Mouse (Mus musculus): Measurements from ENCODE around the gene Sept11. TPM values are rescaled to one million over a fixed set of nuclear protein-coding genes. Genes with fewer than 3 reads are reported as not detected.

Gene Sept11
- polyA plus RNA-seq, 1 experiment from 2014 or later = 21.4 TPM

- H3K4me2 ChIP-seq (ENCODE audit: low read depth, low read length) = peak overlapping the region; percentile 85
- ATAC-seq (ENCODE audit: low read depth) = peak; percentile 17; the same call in 1 of the 2 replicates
- no peaks in the 10 kb centered on the region for H3K27me3 ChIP-seq (ENCODE audit: control insufficient read depth, insufficient read depth, low read depth, low read length)
- H3K4me1 ChIP-seq (ENCODE audit: control insufficient read depth, low read depth, low read length) = peaks cover 10% of the 10 kb centered on the region
- no peaks in the 10 kb centered on the region for H3K36me3 ChIP-seq (ENCODE audit: control insufficient read depth, insufficient read depth)
- no peaks in the 10 kb centered on the region for H3K9me3 ChIP-seq (replicated peaks; ENCODE audit: control insufficient read depth, low read length)
- peak overlapping the region; percentile 66 for H3K4me3 ChIP-seq (ENCODE audit: low read depth, low read length)
- peak overlapping the region; percentile 65 for H3K9ac ChIP-seq (ENCODE audit: low read depth, low read length)
- 4% methylated on average over 28 of the region's 28 CpGs for WGBS (ENCODE audit: insufficient replicate concordance)
- no peak overlapping the region for H3K27ac ChIP-seq (ENCODE audit: low read length)
These were observed 973 bp upstream of the Sept11 start for GRCm38 (mm10) chr5:93092147-93092781.

DNA sequence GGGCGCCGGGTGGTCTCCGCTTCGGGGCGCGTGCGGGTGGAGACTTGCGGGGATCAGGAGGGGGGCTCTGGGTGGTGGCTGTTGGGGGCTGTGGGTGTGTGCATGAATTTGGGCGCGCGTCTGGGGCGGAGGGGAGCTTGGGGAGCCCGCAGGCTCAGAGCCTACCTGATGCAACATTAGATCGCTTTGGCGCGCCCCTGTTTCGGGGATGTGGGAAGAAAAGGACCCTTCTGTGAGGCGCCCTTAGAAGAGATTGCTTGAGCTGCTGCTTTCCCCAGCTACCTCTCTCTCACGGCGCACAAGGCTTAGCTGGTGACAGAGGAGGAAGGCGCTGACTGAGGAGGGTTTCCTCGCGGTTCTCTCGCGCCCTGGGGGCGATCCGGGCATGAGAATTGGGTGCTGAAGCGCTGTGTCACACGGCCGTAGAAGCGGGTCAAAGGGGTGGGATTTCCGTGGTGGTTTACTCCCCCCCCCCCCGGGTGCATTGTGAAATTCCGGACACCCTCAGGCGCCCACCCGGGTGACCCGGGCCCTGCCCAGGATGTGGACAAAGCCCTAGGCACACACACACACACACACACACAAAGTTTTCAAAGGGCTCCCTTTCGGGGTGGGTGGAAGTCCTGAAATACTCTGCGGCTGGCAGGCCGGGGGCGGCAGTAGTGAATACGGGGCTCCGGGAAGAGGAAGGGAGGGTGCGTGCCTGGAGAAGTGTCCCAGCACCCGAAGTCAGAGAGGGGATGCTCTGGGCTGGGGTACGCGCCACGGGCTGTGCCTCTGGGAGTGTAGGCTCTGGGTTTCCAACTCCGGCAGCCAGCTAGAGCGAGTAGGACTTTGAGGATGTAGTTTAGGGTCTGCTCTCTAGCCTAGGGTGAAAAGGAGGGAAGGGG lies 646 bp downstream of the Sept11 start:
- H3K27ac ChIP-seq (ENCODE audit: low read length) = peak overlapping the region; percentile 10; the same call in 1 of the 2 replicates
- no peaks in the 10 kb centered on the region for H3K9me3 ChIP-seq (replicated peaks; ENCODE audit: control insufficient read depth, low read length)
- H3K4me1 ChIP-seq (ENCODE audit: control insufficient read depth, low read depth, low read length) = peaks cover 10% of the 10 kb centered on the region
- no peaks in the 10 kb centered on the region for H3K36me3 ChIP-seq (ENCODE audit: control insufficient read depth, insufficient read depth)
- H3K4me2 ChIP-seq (ENCODE audit: low read depth, low read length) = peak overlapping the region; percentile 85
- H3K4me3 ChIP-seq (ENCODE audit: low read depth, low read length) = peak overlapping the region; percentile 66
- H3K27me3 ChIP-seq (ENCODE audit: control insufficient read depth, insufficient read depth, low read depth, low read length) = no peaks in the 10 kb centered on the region
- WGBS (ENCODE audit: insufficient replicate concordance) = under 1% methylated on average over 50 of the region's 50 CpGs
- H3K9ac ChIP-seq (ENCODE audit: low read depth, low read length) = peak overlapping the region; percentile 65
- peak; percentile 12 for ATAC-seq (ENCODE audit: low read depth)

DNA sequence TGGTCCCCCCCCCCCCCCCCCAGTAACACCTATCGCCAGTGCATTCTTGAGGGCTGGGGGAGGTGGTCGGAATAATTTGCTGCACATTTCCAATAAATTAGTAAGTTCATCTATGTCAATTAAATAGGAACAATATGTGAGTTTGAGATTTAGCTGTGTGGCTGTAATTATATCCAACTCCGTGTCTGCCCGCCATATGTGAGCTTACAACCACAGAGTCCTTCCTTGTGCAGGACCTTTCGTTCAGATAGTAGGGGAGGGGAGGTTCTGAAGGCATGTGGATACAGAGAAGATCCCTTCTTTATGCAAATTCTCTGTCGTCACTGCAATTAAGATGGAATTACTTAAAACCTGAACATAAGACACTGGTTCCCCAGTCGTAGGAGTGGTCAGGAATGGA lies 2.1 kb downstream of the Sept11 start:
- H3K4me1 ChIP-seq (ENCODE audit: control insufficient read depth, low read depth, low read length) = peaks cover 10% of the 10 kb centered on the region
- no peaks in the 10 kb centered on the region for H3K36me3 ChIP-seq (ENCODE audit: control insufficient read depth, insufficient read depth)
- H3K27ac ChIP-seq (ENCODE audit: low read length) = no peak overlapping the region
- no peak for ATAC-seq (ENCODE audit: low read depth)
- no peaks in the 10 kb centered on the region for H3K27me3 ChIP-seq (ENCODE audit: control insufficient read depth, insufficient read depth, low read depth, low read length)
- H3K9me3 ChIP-seq (replicated peaks; ENCODE audit: control insufficient read depth, low read length) = no peaks in the 10 kb centered on the region
- 64% methylated on average over 7 of the region's 7 CpGs for WGBS (ENCODE audit: insufficient replicate concordance)
- no peak overlapping the region for H3K4me3 ChIP-seq (ENCODE audit: low read depth, low read length)
- H3K9ac ChIP-seq (ENCODE audit: low read depth, low read length) = no peak overlapping the region
- no peak overlapping the region for H3K4me2 ChIP-seq (ENCODE audit: low read depth, low read length)

DNA sequence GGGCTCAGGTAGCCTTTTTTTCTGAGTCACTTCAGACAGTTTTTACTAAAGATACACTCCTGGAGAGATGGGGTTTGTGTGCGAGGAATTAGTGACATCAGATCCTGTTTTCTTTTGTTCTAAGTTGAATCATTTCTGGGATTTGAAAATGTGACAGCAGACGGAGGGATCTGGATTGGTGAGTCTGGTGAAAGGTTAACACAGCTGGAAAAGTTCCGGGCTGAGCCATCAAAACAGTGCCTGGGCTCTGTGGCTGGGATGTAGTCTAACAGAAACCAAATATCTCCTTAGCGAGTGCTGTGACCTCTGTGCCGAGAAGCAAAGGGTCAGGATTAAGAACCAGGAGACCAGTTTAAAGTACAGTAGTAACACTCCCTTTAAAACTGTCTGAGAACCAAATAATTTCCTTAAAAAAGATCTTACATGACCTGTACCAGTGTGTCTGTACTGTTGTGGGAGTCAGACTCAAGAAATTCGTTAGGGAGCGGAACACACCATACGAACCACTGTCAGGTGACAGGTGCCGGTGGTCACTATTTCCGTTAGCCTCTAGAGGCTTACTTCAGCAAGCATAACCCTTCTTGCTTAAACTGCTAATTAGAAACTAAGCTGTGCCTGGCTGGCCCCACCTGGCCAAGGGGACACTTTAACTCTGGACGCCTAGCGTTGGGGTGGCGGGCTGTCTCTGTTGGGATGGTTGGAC lies 4.1 kb downstream of the Sept11 start:
- 70% methylated on average over 13 of the region's 13 CpGs for WGBS (ENCODE audit: insufficient replicate concordance)
- no peak overlapping the region for H3K9ac ChIP-seq (ENCODE audit: low read depth, low read length)
- no peaks in the 10 kb centered on the region for H3K9me3 ChIP-seq (replicated peaks; ENCODE audit: control insufficient read depth, low read length)
- no peaks in the 10 kb centered on the region for H3K27me3 ChIP-seq (ENCODE audit: control insufficient read depth, insufficient read depth, low read depth, low read length)
- ATAC-seq (ENCODE audit: low read depth) = no peak
- H3K27ac ChIP-seq (ENCODE audit: low read length) = no peak overlapping the region
- H3K4me2 ChIP-seq (ENCODE audit: low read depth, low read length) = no peak overlapping the region
- no peak overlapping the region for H3K4me3 ChIP-seq (ENCODE audit: low read depth, low read length)
- H3K36me3 ChIP-seq (ENCODE audit: control insufficient read depth, insufficient read depth) = no peaks in the 10 kb centered on the region
- peaks cover 4% of the 10 kb centered on the region for H3K4me1 ChIP-seq (ENCODE audit: control insufficient read depth, low read depth, low read length)

DNA sequence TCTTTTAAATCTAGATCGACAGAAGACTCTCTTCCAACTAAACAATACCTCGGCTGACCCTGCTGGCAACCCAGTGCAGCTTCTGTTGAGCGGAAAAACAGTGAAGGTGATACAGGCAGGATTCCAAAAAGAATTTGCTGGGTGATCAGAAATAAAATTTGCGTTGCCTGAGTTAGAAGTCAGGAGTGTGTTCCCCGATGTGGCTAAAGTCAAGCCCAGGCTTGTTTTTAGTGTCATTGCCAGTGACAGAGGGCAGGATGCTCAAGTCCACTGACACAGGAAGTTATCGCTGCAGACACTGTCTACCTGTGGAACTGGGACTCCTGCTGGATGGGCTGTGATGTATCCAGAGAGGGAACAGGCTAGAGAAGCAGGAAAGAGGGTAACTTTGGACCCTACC lies 5.0 kb downstream of the Sept11 start:
- peaks cover 4% of the 10 kb centered on the region for H3K4me1 ChIP-seq (ENCODE audit: control insufficient read depth, low read depth, low read length)
- H3K9ac ChIP-seq (ENCODE audit: low read depth, low read length) = no peak overlapping the region
- no peak overlapping the region for H3K4me3 ChIP-seq (ENCODE audit: low read depth, low read length)
- 65% methylated on average over 6 of the region's 6 CpGs for WGBS (ENCODE audit: insufficient replicate concordance)
- no peaks in the 10 kb centered on the region for H3K36me3 ChIP-seq (ENCODE audit: control insufficient read depth, insufficient read depth)
- no peaks in the 10 kb centered on the region for H3K27me3 ChIP-seq (ENCODE audit: control insufficient read depth, insufficient read depth, low read depth, low read length)
- ATAC-seq (ENCODE audit: low read depth) = no peak
- H3K4me2 ChIP-seq (ENCODE audit: low read depth, low read length) = no peak overlapping the region
- H3K9me3 ChIP-seq (replicated peaks; ENCODE audit: control insufficient read depth, low read length) = no peaks in the 10 kb centered on the region
- no peak overlapping the region for H3K27ac ChIP-seq (ENCODE audit: low read length)

DNA sequence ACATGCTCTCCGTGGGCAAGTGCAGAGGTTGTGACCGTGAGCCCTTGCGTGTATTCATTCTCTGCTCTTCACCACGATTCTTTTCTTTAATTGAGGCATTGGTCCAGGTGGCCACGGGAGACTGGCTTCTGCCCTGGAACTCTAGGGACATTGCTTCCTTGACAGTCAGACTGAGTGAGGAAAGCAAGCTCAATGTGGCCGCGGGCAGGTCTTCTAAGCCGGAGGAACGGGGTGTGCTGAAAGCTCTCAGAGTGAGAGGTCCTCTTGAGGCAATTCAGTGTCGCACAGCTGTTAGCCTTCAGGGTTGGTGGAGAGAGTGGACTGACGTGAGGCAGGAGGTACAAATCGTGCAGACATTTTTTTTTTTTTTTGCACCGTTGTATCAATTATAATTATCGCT lies 5.6 kb downstream of the Sept11 start:
- Histone ChIP-seq H3K27ac (ENCODE audit: low read length) (no peak overlapping the region), H3K9me3 (replicated peaks; ENCODE audit: control insufficient read depth, low read length) (no peaks in the 10 kb centered on the region), H3K4me2 (ENCODE audit: low read depth, low read length) (no peak overlapping the region), H3K9ac (ENCODE audit: low read depth, low read length) (no peak overlapping the region), H3K4me3 (ENCODE audit: low read depth, low read length) (no peak overlapping the region), H3K36me3 (ENCODE audit: control insufficient read depth, insufficient read depth) (no peaks in the 10 kb centered on the region), H3K27me3 (ENCODE audit: control insufficient read depth, insufficient read depth, low read depth, low read length) (no peaks in the 10 kb centered on the region), H3K4me1 (ENCODE audit: control insufficient read depth, low read depth, low read length) (peaks cover 4% of the 10 kb centered on the region)
- ATAC-seq (ENCODE audit: low read depth) = no peak
- 73% methylated on average over 14 of the region's 14 CpGs for WGBS (ENCODE audit: insufficient replicate concordance)

- WGBS (ENCODE audit: insufficient replicate concordance) = 78% methylated on average over 4 of the region's 4 CpGs
- Histone ChIP-seq H3K27me3 (ENCODE audit: control insufficient read depth, insufficient read depth, low read depth, low read length) (no peaks in the 10 kb centered on the region), H3K4me1 (ENCODE audit: control insufficient read depth, low read depth, low read length) (no peaks in the 10 kb centered on the region; the same call in 1 of the 2 replicates), H3K27ac (ENCODE audit: low read length) (no peak overlapping the region), H3K9ac (ENCODE audit: low read depth, low read length) (no peak overlapping the region), H3K36me3 (ENCODE audit: control insufficient read depth, insufficient read depth) (no peaks in the 10 kb centered on the region), H3K4me3 (ENCODE audit: low read depth, low read length) (no peak overlapping the region), H3K4me2 (ENCODE audit: low read depth, low read length) (no peak overlapping the region), H3K9me3 (replicated peaks; ENCODE audit: control insufficient read depth, low read length) (no peaks in the 10 kb centered on the region)
- ATAC-seq (ENCODE audit: low read depth) = no peak
These were observed 7.7 kb downstream of the Sept11 start for GRCm38 (mm10) chr5:93100906-93101305.

DNA sequence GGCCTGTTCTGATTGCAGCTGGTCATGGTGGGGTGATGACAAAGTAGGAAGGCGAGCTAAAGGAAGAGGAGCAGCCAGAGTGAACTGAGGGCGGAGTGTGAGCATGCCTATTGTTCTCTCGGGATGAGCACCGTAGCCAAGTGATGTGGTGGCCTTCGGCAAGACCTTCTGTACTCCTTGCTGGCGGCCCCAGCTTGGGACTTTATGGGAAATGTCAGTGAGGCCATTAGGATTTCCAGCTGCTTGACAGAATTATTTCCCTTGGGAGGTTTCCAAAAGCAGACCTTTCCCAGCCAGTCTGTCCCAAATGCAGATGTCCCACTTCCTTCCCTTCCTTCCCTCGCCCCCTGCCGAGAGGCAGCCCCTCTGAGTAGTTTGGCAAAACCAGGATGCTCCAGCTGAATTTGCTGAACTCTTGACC lies 8.1 kb downstream of the Sept11 start:
- H3K27ac ChIP-seq (ENCODE audit: low read length) = no peak overlapping the region
- 73% methylated on average over 8 of the region's 8 CpGs for WGBS (ENCODE audit: insufficient replicate concordance)

More for the DNA sequence above, 8.1 kb downstream of the Sept11 start:
- no peak overlapping the region for H3K4me2 ChIP-seq (ENCODE audit: low read depth, low read length)
- no peaks in the 10 kb centered on the region for H3K27me3 ChIP-seq (ENCODE audit: control insufficient read depth, insufficient read depth, low read depth, low read length)
- H3K36me3 ChIP-seq (ENCODE audit: control insufficient read depth, insufficient read depth) = no peaks in the 10 kb centered on the region
- ATAC-seq (ENCODE audit: low read depth) = 0 out of 2 replicates have a peak, but pooled peaks have one; percentile 32
- H3K4me1 ChIP-seq (ENCODE audit: control insufficient read depth, low read depth, low read length) = no peaks in the 10 kb centered on the region; the same call in 1 of the 2 replicates
- H3K9ac ChIP-seq (ENCODE audit: low read depth, low read length) = no peak overlapping the region
- no peaks in the 10 kb centered on the region for H3K9me3 ChIP-seq (replicated peaks; ENCODE audit: control insufficient read depth, low read length)
- no peak overlapping the region for H3K4me3 ChIP-seq (ENCODE audit: low read depth, low read length)
